Mouse (Mus musculus) hematopoietic stem cell, adult 5-6 weeks (primary cell): Measurements from ENCODE around the gene Adarb1. TPM values are rescaled to one million over a fixed set of nuclear protein-coding genes. Genes with fewer than 3 reads are reported as not detected.

Experiments used
- total RNA-seq: library from RNA; stranded (forward); fragments of 172-1452, 232-1000 nt; gene quantifications from 2 replicates; pipeline ENCODE4 v1.2.3, GENCODE M21; 2017

The Adarb1 gene
- total RNA-seq, 1 experiment from 2014 or later: 4.4 TPM

Other genes with a start within 250 kb of the Adarb1 start
- 13.5 and 21.3 TPM in 2 replicates for gene Pofut2, start 159.1 kb downstream of the Adarb1 start, total RNA-seq
- 19.2 and 32.6 TPM in 2 replicates for gene Fam207a, start 97.5 kb upstream of the Adarb1 start, total RNA-seq
- gene Itgb2, start 112.0 kb upstream of the Adarb1 start, total RNA-seq: 51.2 and 56.5 TPM in 2 replicates
- 56.2 and 65.8 TPM in 2 replicates for gene Pttg1ip, start 163.4 kb upstream of the Adarb1 start, total RNA-seq
- 148 and 150 TPM in 2 replicates for gene Sumo3, start 187.8 kb upstream of the Adarb1 start, total RNA-seq
- gene Gm49325, start 187.9 kb upstream of the Adarb1 start, total RNA-seq: not detected in 2 replicates
- 25.6 and 27.5 TPM in 2 replicates for gene Ube2g2, start 204.0 kb upstream of the Adarb1 start, total RNA-seq